Mouse (Mus musculus): Measurements from ENCODE around the gene Ptpn6. TPM values are rescaled to one million over a fixed set of nuclear protein-coding genes. Genes with fewer than 3 reads are reported as not detected.

The Ptpn6 gene
- polyA plus RNA-seq, 1 experiment, result 2.9 TPM

GRCm38 (mm10) chr6:124767920-124768703, 29.6 kb upstream of the Ptpn6 start:
- DNase-seq (ENCODE audit: low read depth), result peak; percentile 45
- TF ChIP-seq CTCF (IDR thresholded peaks at IDR 0.05; ENCODE audit: borderline replicate concordance, extremely low read depth, insufficient read depth, insufficient read length), result no peak
- no peak for TF ChIP-seq POLR2A (IDR thresholded peaks at IDR 0.05; ENCODE audit: borderline replicate concordance, extremely low read depth, insufficient read depth, insufficient read length, poor library complexity, severe bottlenecking)

GRCm38 (mm10) chr6:124767536-124767919, 29.0 kb upstream of the Ptpn6 start:
- TF ChIP-seq POLR2A (IDR thresholded peaks at IDR 0.05; ENCODE audit: borderline replicate concordance, extremely low read depth, insufficient read depth, insufficient read length, poor library complexity, severe bottlenecking) (no peak), CTCF (IDR thresholded peaks at IDR 0.05; ENCODE audit: borderline replicate concordance, extremely low read depth, insufficient read depth, insufficient read length) (no peak)
- no peak for DNase-seq (ENCODE audit: low read depth)

- no peak for DNase-seq (ENCODE audit: low read depth)
- TF ChIP-seq POLR2A (IDR thresholded peaks at IDR 0.05; ENCODE audit: borderline replicate concordance, extremely low read depth, insufficient read depth, insufficient read length, poor library complexity, severe bottlenecking) (no peak), CTCF (IDR thresholded peaks at IDR 0.05; ENCODE audit: borderline replicate concordance, extremely low read depth, insufficient read depth, insufficient read length) (no peak)
These were observed 27.4 kb upstream of the Ptpn6 start for GRCm38 (mm10) chr6:124765951-124766350.

- DNase-seq (ENCODE audit: low read depth), result peak; percentile 88
- TF ChIP-seq CTCF (IDR thresholded peaks at IDR 0.05; ENCODE audit: borderline replicate concordance, extremely low read depth, insufficient read depth, insufficient read length) (peak; percentile 92), POLR2A (IDR thresholded peaks at IDR 0.05; ENCODE audit: borderline replicate concordance, extremely low read depth, insufficient read depth, insufficient read length, poor library complexity, severe bottlenecking) (no peak)
These were observed 20.7 kb upstream of the Ptpn6 start for GRCm38 (mm10) chr6:124759259-124759658.

- no peak for DNase-seq (ENCODE audit: low read depth)
- TF ChIP-seq CTCF (IDR thresholded peaks at IDR 0.05; ENCODE audit: borderline replicate concordance, extremely low read depth, insufficient read depth, insufficient read length), result no peak
- TF ChIP-seq POLR2A (IDR thresholded peaks at IDR 0.05; ENCODE audit: borderline replicate concordance, extremely low read depth, insufficient read depth, insufficient read length, poor library complexity, severe bottlenecking), result no peak
These were observed 20.3 kb upstream of the Ptpn6 start for GRCm38 (mm10) chr6:124758849-124759232.

- DNase-seq (ENCODE audit: low read depth), result peak; percentile 89
- no peak for TF ChIP-seq CTCF (IDR thresholded peaks at IDR 0.05; ENCODE audit: borderline replicate concordance, extremely low read depth, insufficient read depth, insufficient read length)
- no peak for TF ChIP-seq POLR2A (IDR thresholded peaks at IDR 0.05; ENCODE audit: borderline replicate concordance, extremely low read depth, insufficient read depth, insufficient read length, poor library complexity, severe bottlenecking)
These were observed 19.7 kb upstream of the Ptpn6 start for GRCm38 (mm10) chr6:124757909-124758848.

GRCm38 (mm10) chr6:124757351-124757880, 18.9 kb upstream of the Ptpn6 start:
- TF ChIP-seq POLR2A (IDR thresholded peaks at IDR 0.05; ENCODE audit: borderline replicate concordance, extremely low read depth, insufficient read depth, insufficient read length, poor library complexity, severe bottlenecking) (no peak), CTCF (IDR thresholded peaks at IDR 0.05; ENCODE audit: borderline replicate concordance, extremely low read depth, insufficient read depth, insufficient read length) (no peak)
- DNase-seq (ENCODE audit: low read depth), result no peak

GRCm38 (mm10) chr6:124756652-124757350, 18.3 kb upstream of the Ptpn6 start:
- TF ChIP-seq CTCF (IDR thresholded peaks at IDR 0.05; ENCODE audit: borderline replicate concordance, extremely low read depth, insufficient read depth, insufficient read length) (no peak), POLR2A (IDR thresholded peaks at IDR 0.05; ENCODE audit: borderline replicate concordance, extremely low read depth, insufficient read depth, insufficient read length, poor library complexity, severe bottlenecking) (no peak)
- DNase-seq (ENCODE audit: low read depth), result peak; percentile 93

GRCm38 (mm10) chr6:124755831-124756595, 17.5 kb upstream of the Ptpn6 start, which contains the start of the genes Gm45234 and Atn1:
TSS of gene Gm45234 (minus strand) at chr6:124756021.
TSS of gene Atn1 (minus strand) at chr6:124756524.
- DNase-seq (ENCODE audit: low read depth), result peak; percentile 87
- no peak for TF ChIP-seq CTCF (IDR thresholded peaks at IDR 0.05; ENCODE audit: borderline replicate concordance, extremely low read depth, insufficient read depth, insufficient read length)
- TF ChIP-seq POLR2A (IDR thresholded peaks at IDR 0.05; ENCODE audit: borderline replicate concordance, extremely low read depth, insufficient read depth, insufficient read length, poor library complexity, severe bottlenecking), result no peak

- DNase-seq (ENCODE audit: low read depth), result no peak
- TF ChIP-seq CTCF (IDR thresholded peaks at IDR 0.05; ENCODE audit: borderline replicate concordance, extremely low read depth, insufficient read depth, insufficient read length), result no peak
- TF ChIP-seq POLR2A (IDR thresholded peaks at IDR 0.05; ENCODE audit: borderline replicate concordance, extremely low read depth, insufficient read depth, insufficient read length, poor library complexity, severe bottlenecking), result no peak
These were observed 16.8 kb upstream of the Ptpn6 start for GRCm38 (mm10) chr6:124755306-124755705.
